Mouse (Mus musculus) cortical plate, adult 2 months (tissue): ENCODE data around the gene Atxn10.

Experiments
- CTCF ChIP-seq: fragments of 200-500 bp; IDR thresholded peaks from 2 replicates; pipeline ENCODE4 v1.5.1; 2011; ENCODE audit warnings: mild to moderate bottlenecking, control low read depth, low read length; ENCODE audit not compliant: insufficient read depth; ENCODE audit errors: extremely low read depth
- POLR2A ChIP-seq: fragments of 200-500 bp; IDR thresholded peaks from 2 replicates; pipeline ENCODE4 v1.6.1; 2011; ENCODE audit warnings: mild to moderate bottlenecking, low read length, control low read depth; ENCODE audit not compliant: insufficient read depth; ENCODE audit errors: extremely low read depth

DNA sequence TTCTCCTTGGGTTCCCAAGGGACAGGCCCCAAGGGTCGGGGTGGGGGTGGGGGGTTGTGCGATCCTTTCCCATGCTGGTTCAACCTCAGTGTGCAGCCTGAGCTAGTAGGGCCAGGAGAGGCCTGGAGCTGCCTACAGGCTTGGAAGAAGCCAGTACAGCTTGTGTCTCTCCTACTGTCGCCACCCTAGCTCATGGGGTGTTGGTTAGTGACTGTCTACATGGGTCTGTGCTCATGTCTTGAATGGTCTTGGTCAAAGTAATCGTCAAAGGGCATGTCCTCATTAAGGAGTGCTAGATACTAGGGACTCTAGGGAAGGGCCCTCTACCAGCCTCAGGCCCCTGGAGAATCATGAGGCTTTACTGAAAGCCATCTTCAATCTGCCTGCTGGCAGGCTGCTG, 161.5 kb downstream of the Atxn10 start:
- TF ChIP-seq POLR2A (no peak), CTCF (no peak)
